Mouse (Mus musculus) liver, postnatal 0 days (tissue): ENCODE results near the gene Npc1l1. TPM values are rescaled to one million over a fixed set of nuclear protein-coding genes. Genes with fewer than 3 reads are reported as not detected.
A peak's percentile ranks its signal among the peaks of the same experiment; 100 is the strongest.
"Not testable (repeated sequence)": the region's sequence is repeated elsewhere in the genome, so short reads cannot be mapped to it uniquely, and the experiment has no call there.

Experiments used
- ATAC-seq: fragments of 200-750 bp; cut with Nextera tagmentation; 2 replicates; pipeline ENCODE4 v1.8.0; 2017; ENCODE audit warnings: mild to moderate bottlenecking, moderate library complexity
- DNase-seq: peaks from one replicate; pipeline ENCODE4 v3.0.0-alpha.2; 2016
- H3K27ac ChIP-seq: fragments of 300-500 bp; sonication (generic); 2 replicates; pipeline ENCODE4 v1.5.1; 2014; ENCODE audit warnings: antibody characterized with exemption, moderate library complexity, mild to moderate bottlenecking, low read depth
- H3K27me3 ChIP-seq: fragments of 300-500 bp; sonication (generic); 2 replicates; pipeline ENCODE4 v1.6.1; 2014; ENCODE audit warnings: low read length, control low read depth, mixed read lengths; ENCODE audit not compliant: insufficient read depth
- H3K36me3 ChIP-seq: fragments of 300-500 bp; sonication (generic); replicated peaks from 2 replicates; pipeline ENCODE4 v1.6.1; 2014; ENCODE audit warnings: mild to moderate bottlenecking, control low read depth, low read length, moderate library complexity, mixed read lengths; ENCODE audit not compliant: insufficient read depth
- H3K4me1 ChIP-seq: fragments of 300-500 bp; sonication (generic); 2 replicates; pipeline ENCODE4 v1.6.1; 2014; ENCODE audit warnings: antibody characterized with exemption, mild to moderate bottlenecking, control low read depth; ENCODE audit not compliant: insufficient read depth
- H3K4me2 ChIP-seq: fragments of 300-500 bp; sonication (generic); 2 replicates; pipeline ENCODE4 v1.6.1; 2014; ENCODE audit warnings: low read depth, mild to moderate bottlenecking, low read length, moderate library complexity, mixed read lengths
- H3K4me3 ChIP-seq: fragments of 300-500 bp; sonication (generic); 2 replicates; pipeline ENCODE4 v1.5.1; 2014; ENCODE audit warnings: low read depth, low read length
- H3K9ac ChIP-seq: fragments of 300-500 bp; sonication (generic); replicated peaks from 2 replicates; pipeline ENCODE4 v1.6.1; 2014; ENCODE audit warnings: mild to moderate bottlenecking, moderate library complexity
- H3K9me3 ChIP-seq: fragments of 300-500 bp; sonication (generic); 2 replicates; pipeline ENCODE4 v1.6.1; 2016; ENCODE audit warnings: mild to moderate bottlenecking, control low read depth, low read length, mixed read lengths
- CTCF ChIP-seq: sonication (generic); IDR thresholded peaks from 2 replicates; pipeline ENCODE4 v1.5.1; 2016; ENCODE audit warnings: antibody characterized with exemption, low read depth
- EP300 ChIP-seq: IDR thresholded peaks from 2 replicates; pipeline ENCODE4 v1.6.1; 2016; ENCODE audit warnings: antibody characterized with exemption, low read depth, mild to moderate bottlenecking
- WGBS: fragments of 180-500 bp; shearing (Covaris S2); extraction: QIAGEN DNeasy Blood & Tissue Kit; methylation state at CpG from one replicate; pipeline ENCODE4 v1.1.7; 2014; ENCODE audit not compliant: insufficient replicate concordance; 5-methylcytosine and 5-hydroxymethylcytosine counted together
- polyA plus RNA-seq: library from polyadenylated mRNA; unstranded; fragments of >200 nt; fragmentation: Nextera tagmentation; extraction: Ambion mirVana; gene quantifications from 2 replicates; pipeline ENCODE4 v1.2.1, GENCODE M21; 2015

Gene Npc1l1
- polyA plus RNA-seq, 1 experiment from 2014 or later = not detected

DNA sequence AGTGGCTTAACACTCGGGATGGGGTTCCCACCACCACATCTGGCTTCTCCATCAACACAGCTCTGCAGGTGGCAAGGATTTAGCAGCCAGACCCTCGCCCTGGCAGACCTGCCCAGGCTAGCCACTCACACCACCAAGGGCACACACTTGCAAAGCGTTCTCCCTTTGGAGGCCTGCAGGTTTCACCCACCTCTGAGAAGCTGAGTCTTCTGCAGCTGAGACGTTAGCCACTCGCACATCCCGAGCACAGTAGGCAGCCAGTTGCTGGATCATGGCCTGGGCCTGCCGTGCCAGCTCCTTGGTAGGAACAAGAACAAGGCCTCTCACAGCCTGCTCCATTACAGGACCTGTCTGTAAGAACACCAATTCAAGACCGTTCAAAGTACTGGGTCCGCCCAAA lies 36.7 kb upstream of the Npc1l1 start:
- H3K4me2 ChIP-seq = peak overlapping the region; percentile 94
- H3K4me1 ChIP-seq = peaks cover 9% of the 10 kb centered on the region
- DNase-seq = no peak
- H3K9me3 ChIP-seq = no peaks in the 10 kb centered on the region
- no peak for ATAC-seq
- TF ChIP-seq EP300 = no peak
- TF ChIP-seq CTCF = no peak
- no peak overlapping the region for H3K27ac ChIP-seq
- WGBS = 54% methylated on average over 9 of the region's 9 CpGs
- peak overlapping the region; percentile 94 for H3K9ac ChIP-seq
- peaks cover 44% of the 10 kb centered on the region for H3K36me3 ChIP-seq
- H3K4me3 ChIP-seq = peak overlapping the region; percentile 92
- no peaks in the 10 kb centered on the region for H3K27me3 ChIP-seq

DNA sequence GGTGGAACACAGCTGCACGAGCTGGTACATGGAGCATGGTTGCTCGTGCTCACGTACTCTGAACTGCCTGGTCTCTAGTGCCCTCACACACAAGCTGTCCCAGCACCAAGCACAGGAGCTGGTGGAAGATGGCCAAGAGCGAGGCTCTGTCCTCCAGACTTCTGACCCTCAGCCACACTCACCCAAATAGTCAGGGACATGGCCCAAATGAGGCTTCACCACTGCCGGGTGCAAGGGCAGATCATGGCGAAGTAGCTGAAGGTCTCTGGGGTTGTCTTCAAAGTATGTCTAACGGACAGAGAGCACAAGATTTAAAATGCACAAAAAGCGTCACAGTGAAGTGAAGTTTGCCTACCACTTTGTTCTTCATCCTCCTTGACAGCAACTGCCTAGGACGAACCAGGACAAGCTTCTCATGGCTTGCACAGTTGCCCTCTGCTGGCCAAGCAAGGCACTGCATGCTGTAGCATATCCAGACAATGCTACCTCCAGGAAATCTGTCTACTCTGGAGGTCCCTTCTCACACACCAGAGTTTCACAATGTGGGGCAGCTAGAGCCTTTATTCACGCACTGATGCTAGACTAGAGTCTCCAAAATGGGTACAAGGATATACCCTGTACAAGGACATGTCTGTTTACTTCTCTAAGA lies 31.6 kb upstream of the Npc1l1 start:
- peaks cover 71% of the 10 kb centered on the region for H3K36me3 ChIP-seq
- peaks cover 3% of the 10 kb centered on the region for H3K4me1 ChIP-seq
- ATAC-seq (peak; percentile 48; the same call in 1 of the 2 replicates), DNase-seq (peak; percentile 83)
- no peak overlapping the region for H3K4me3 ChIP-seq
- H3K9me3 ChIP-seq = no peaks in the 10 kb centered on the region
- 70% methylated on average over 10 of the region's 10 CpGs for WGBS
- no peak overlapping the region for H3K4me2 ChIP-seq
- no peak overlapping the region for H3K27ac ChIP-seq
- no peak overlapping the region for H3K9ac ChIP-seq
- H3K27me3 ChIP-seq = no peaks in the 10 kb centered on the region
- TF ChIP-seq CTCF (peak; percentile 98), EP300 (no peak)

DNA sequence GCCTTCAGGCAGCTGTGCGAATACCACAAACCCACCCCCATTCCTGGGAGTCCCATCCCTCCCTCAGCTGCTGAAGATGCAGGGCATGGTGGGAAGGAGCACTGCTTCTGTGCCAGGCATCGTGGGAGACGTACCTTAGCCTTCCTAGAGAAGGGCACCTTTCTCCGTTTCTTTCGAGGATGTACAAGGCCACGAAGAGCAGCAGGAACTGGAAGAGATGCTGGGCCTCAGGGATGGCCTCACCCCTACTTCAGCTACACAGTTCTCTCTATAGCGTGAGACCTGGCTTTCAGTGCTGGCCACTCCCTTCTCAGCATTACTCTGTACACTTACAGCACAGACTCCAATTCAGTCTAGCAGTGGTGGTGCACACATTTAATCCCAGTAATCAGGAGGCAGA lies 29.5 kb upstream of the Npc1l1 start:
- DNase-seq (no peak), ATAC-seq (no peak)
- H3K4me2 ChIP-seq = no peak overlapping the region
- H3K9ac ChIP-seq = no peak overlapping the region
- WGBS = 87% methylated on average over 7 of the region's 7 CpGs
- H3K27ac ChIP-seq = no peak overlapping the region
- TF ChIP-seq CTCF (no peak), EP300 (no peak)
- H3K36me3 ChIP-seq = peaks cover 57% of the 10 kb centered on the region
- no peaks in the 10 kb centered on the region for H3K27me3 ChIP-seq
- no peak overlapping the region for H3K4me3 ChIP-seq
- no peaks in the 10 kb centered on the region for H3K9me3 ChIP-seq
- H3K4me1 ChIP-seq = no peaks in the 10 kb centered on the region

- H3K27me3 ChIP-seq = no peaks in the 10 kb centered on the region
- ATAC-seq (peak; percentile 25; the same call in 1 of the 2 replicates), DNase-seq (no peak)
- no peak overlapping the region for H3K9ac ChIP-seq
- no peak overlapping the region for H3K4me2 ChIP-seq
- H3K4me1 ChIP-seq = no peaks in the 10 kb centered on the region
- TF ChIP-seq CTCF = no peak
- no peak for TF ChIP-seq EP300
- 70% methylated on average over 6 of the region's 6 CpGs for WGBS
- no peak overlapping the region for H3K4me3 ChIP-seq
- peaks cover 35% of the 10 kb centered on the region for H3K36me3 ChIP-seq
- H3K27ac ChIP-seq = no peak overlapping the region
- H3K9me3 ChIP-seq = no peaks in the 10 kb centered on the region
These were observed 26.6 kb upstream of the Npc1l1 start for GRCm38 (mm10) chr11:6256490-6257072.

DNA sequence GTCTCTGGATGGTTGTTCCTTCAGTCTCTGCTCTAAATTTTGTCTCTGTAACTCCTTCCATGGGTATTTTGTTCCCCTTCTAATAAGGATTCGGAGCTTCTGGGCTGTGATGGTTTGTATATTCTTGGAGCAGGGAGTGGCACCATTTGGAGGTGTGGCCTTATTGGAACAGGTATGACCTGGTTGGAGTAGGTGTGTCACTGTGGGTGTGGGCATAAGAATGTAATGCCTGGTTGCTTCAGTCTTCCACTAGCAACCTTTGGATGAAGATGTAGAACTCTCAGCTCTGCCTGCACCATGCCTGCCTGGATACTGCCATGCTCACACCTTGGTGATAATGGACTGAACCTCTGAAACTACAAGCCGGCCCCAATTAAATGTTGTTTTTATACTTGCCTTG lies 24.7 kb upstream of the Npc1l1 start:
- H3K4me1 ChIP-seq, H3K27ac ChIP-seq, H3K4me2 ChIP-seq, DNase-seq, H3K27me3 ChIP-seq, H3K9ac ChIP-seq, ATAC-seq, H3K9me3 ChIP-seq, H3K4me3 ChIP-seq: not testable (repeated sequence)
- peaks cover 19% of the 10 kb centered on the region for H3K36me3 ChIP-seq
- WGBS = 86% methylated on average over 2 of the region's 2 CpGs

DNA sequence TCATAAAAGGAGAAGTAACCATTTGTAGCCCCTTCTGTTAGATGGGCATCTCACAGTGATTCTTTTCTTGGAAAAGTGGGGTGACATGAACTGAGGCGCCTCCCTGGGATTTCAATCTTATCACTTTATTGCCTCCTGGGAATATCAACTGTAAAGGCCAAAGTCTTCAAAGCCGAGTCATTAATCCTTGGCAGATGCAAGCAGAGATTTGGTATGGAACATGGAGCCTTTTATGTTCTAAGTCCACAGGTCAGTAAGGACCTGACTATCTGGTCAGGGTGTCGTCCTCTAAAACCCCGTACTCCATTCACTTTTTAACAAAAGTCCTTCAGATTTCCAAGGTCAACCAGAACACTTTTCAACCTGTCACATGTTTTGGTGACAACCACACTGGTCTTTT lies 22.9 kb upstream of the Npc1l1 start:
- H3K4me3 ChIP-seq = no peak overlapping the region
- H3K9me3 ChIP-seq = no peaks in the 10 kb centered on the region
- no peak overlapping the region for H3K4me2 ChIP-seq
- no peak for ATAC-seq
- H3K36me3 ChIP-seq = peaks cover 4% of the 10 kb centered on the region; the same call in 1 of the 2 replicates
- no peak overlapping the region for H3K27ac ChIP-seq
- TF ChIP-seq EP300 = no peak
- H3K27me3 ChIP-seq = no peaks in the 10 kb centered on the region
- no peak overlapping the region for H3K9ac ChIP-seq
- no peaks in the 10 kb centered on the region for H3K4me1 ChIP-seq
- no peak for DNase-seq
- whole genome bisulfite sequencing = 80% methylated on average over 4 of the region's 4 CpGs
